Mouse (Mus musculus) MEL (cell line): Measurements from ENCODE around the gene Acvr1b.

Experiments used
- POLR2A ChIP-seq, 2 experiments: IDR thresholded peaks; 2 replicates each; pipeline ENCODE4 v1.6.1; 2011 to 2012; ENCODE audit warnings: low read length in 2 of 2, mild to moderate bottlenecking in 2 of 2, control low read depth in 1 of 2, improper control_type of control experiment in 1 of 2, low read depth in 1 of 2, moderate library complexity in 1 of 2; ENCODE audit not compliant: control insufficient read depth in 1 of 2, insufficient read depth in 1 of 2, poor library complexity in 1 of 2
- TBP ChIP-seq: IDR thresholded peaks from 2 replicates; pipeline ENCODE4 v1.8.0; 2011; ENCODE audit warnings: low read depth, low read length, improper control_type of control experiment

- TF ChIP-seq TBP (no peak), POLR2A (IDR thresholded peaks at IDR 0.05; ENCODE audit: control insufficient read depth in 1 of 2, insufficient read depth in 1 of 2, low read depth in 1 of 2, low read length in 2 of 2, poor library complexity in 1 of 2) (no peak)
These were observed 57.3 kb downstream of the Acvr1b start for GRCm38 (mm10) chr15:101230995-101231647.
